Mouse (Mus musculus) CH12.LX (cell line): ENCODE data around the gene Eef1g. TPM values are rescaled to one million over a fixed set of nuclear protein-coding genes. Genes with fewer than 3 reads are reported as not detected.
A peak's percentile ranks its signal among the peaks of the same experiment; 100 is the strongest.

Source experiments
- DNase-seq: peaks from one replicate; pipeline ENCODE4 v3.0.0-alpha.2; 2013; ENCODE audit errors: extremely low read depth
- H3K27ac ChIP-seq: 2 replicates; pipeline ENCODE4 v1.5.1; 2012; ENCODE audit warnings: low read depth, mild to moderate bottlenecking, control low read depth, moderate library complexity; ENCODE audit not compliant: insufficient read depth
- H3K27me3 ChIP-seq: replicated peaks from 2 replicates; pipeline ENCODE3; 2012; ENCODE audit warnings: inconsistent platforms
- H3K36me3 ChIP-seq, 2 experiments: replicated peaks in 1 of 2; 2 replicates each; pipeline versions ENCODE3 to v1.6.1; 2012; ENCODE audit warnings: inconsistent platforms in 1 of 2, low read length in 1 of 2, mild to moderate bottlenecking in 1 of 2, mixed read lengths in 1 of 2, moderate library complexity in 1 of 2; ENCODE audit not compliant: control insufficient read depth in 1 of 2, insufficient read depth in 1 of 2
- H3K4me1 ChIP-seq, 2 experiments: 2 replicates each; pipeline ENCODE4 v1.6.1; 2012; ENCODE audit warnings: inconsistent platforms in 1 of 2, moderate library complexity in 1 of 2; ENCODE audit not compliant: insufficient read depth in 2 of 2, control insufficient read depth in 1 of 2
- H3K4me2 ChIP-seq: 2 replicates; pipeline ENCODE4 v1.6.1; 2012; ENCODE audit warnings: low read depth, mild to moderate bottlenecking, control low read depth; ENCODE audit not compliant: poor library complexity, insufficient read depth, severe bottlenecking
- H3K4me3 ChIP-seq, 3 experiments: fragments of 150-350 bp in 1 of 3; sonication (generic) in 1 of 3; replicated peaks in 1 of 3; 2 replicates each; pipeline versions ENCODE3 to v1.5.1; 2011 to 2012; ENCODE audit warnings: low read depth in 2 of 3, low read length in 2 of 3, mild to moderate bottlenecking in 2 of 3, moderate library complexity in 2 of 3, control low read depth in 1 of 3, improper control_type of control experiment in 1 of 3, inconsistent platforms in 1 of 3, mixed read lengths in 1 of 3; ENCODE audit not compliant: poor library complexity in 1 of 3
- H3K79me2 ChIP-seq: replicated peaks from 2 replicates; pipeline ENCODE4 v1.6.1; 2012; ENCODE audit warnings: mild to moderate bottlenecking, moderate library complexity; ENCODE audit not compliant: control insufficient read depth, poor library complexity, insufficient read depth, severe bottlenecking; ENCODE audit errors: extremely low read depth
- H3K9ac ChIP-seq: 2 replicates; pipeline ENCODE4 v1.6.1; 2012; ENCODE audit warnings: low read depth, mild to moderate bottlenecking, control low read depth, moderate library complexity; ENCODE audit not compliant: insufficient read depth
- H3K9me3 ChIP-seq: replicated peaks from 2 replicates; pipeline ENCODE3; 2012; ENCODE audit warnings: low read length, inconsistent platforms, mixed read lengths
- BHLHE40 ChIP-seq: IDR thresholded peaks from 2 replicates; pipeline ENCODE4 v1.6.1; 2011; ENCODE audit warnings: mild to moderate bottlenecking, low read depth, low read length, improper control_type of control experiment
- CHD1 ChIP-seq: IDR thresholded peaks from 2 replicates; pipeline ENCODE4 v1.6.1; 2012; ENCODE audit warnings: low read depth, low read length, improper control_type of control experiment, inconsistent platforms
- CHD2 ChIP-seq: IDR thresholded peaks from 2 replicates; pipeline ENCODE4 v1.6.1; 2011; ENCODE audit warnings: low read length, improper control_type of control experiment
- ETS1 ChIP-seq: conservative IDR thresholded peaks from 2 replicates; pipeline ENCODE4 v1.6.1; 2012; ENCODE audit warnings: low read depth, mild to moderate bottlenecking, inconsistent platforms, low read length, improper control_type of control experiment, moderate library complexity
- GABPA ChIP-seq: IDR thresholded peaks from 2 replicates; pipeline ENCODE4 v1.6.1; 2012; ENCODE audit warnings: low read depth, low read length, improper control_type of control experiment, inconsistent platforms; ENCODE audit not compliant: insufficient replicate concordance
- IRF4 ChIP-seq: IDR thresholded peaks from 2 replicates; pipeline ENCODE4 v1.6.1; 2014; ENCODE audit warnings: low read depth, mild to moderate bottlenecking, inconsistent platforms, low read length, improper control_type of control experiment
- JUN ChIP-seq: IDR thresholded peaks from 2 replicates; pipeline ENCODE4 v1.6.1; 2011; ENCODE audit warnings: low read depth, mild to moderate bottlenecking, low read length, improper control_type of control experiment, moderate library complexity; ENCODE audit not compliant: insufficient read depth
- MAFK ChIP-seq: IDR thresholded peaks from 2 replicates; pipeline ENCODE4 v1.6.1; 2011; ENCODE audit warnings: low read length, improper control_type of control experiment; ENCODE audit not compliant: insufficient replicate concordance
- MAX ChIP-seq: IDR thresholded peaks from 2 replicates; pipeline ENCODE4 v1.6.1; 2011; ENCODE audit warnings: low read length, improper control_type of control experiment
- MAZ ChIP-seq: IDR thresholded peaks from 2 replicates; pipeline ENCODE4 v1.6.1; 2012; ENCODE audit warnings: low read depth, mild to moderate bottlenecking, inconsistent platforms, low read length, improper control_type of control experiment, moderate library complexity
- MEF2A ChIP-seq: IDR thresholded peaks from 2 replicates; pipeline ENCODE4 v1.6.1; 2014; ENCODE audit warnings: low read depth, mild to moderate bottlenecking, inconsistent platforms, low read length, improper control_type of control experiment, borderline replicate concordance
- MYC ChIP-seq: IDR thresholded peaks from 2 replicates; pipeline ENCODE4 v1.6.1; 2011; ENCODE audit warnings: low read depth, mild to moderate bottlenecking, improper control_type of control experiment, low read length
- NRF1 ChIP-seq: IDR thresholded peaks from 2 replicates; pipeline ENCODE4 v1.6.1; 2014; ENCODE audit warnings: low read depth, mild to moderate bottlenecking, inconsistent platforms, low read length, improper control_type of control experiment, moderate library complexity
- PAX5 ChIP-seq: IDR thresholded peaks from 2 replicates; pipeline ENCODE4 v1.6.1; 2012; ENCODE audit warnings: low read length, inconsistent platforms, mixed read lengths
- POLR2AphosphoS2 ChIP-seq: IDR thresholded peaks from 2 replicates; pipeline ENCODE4 v1.6.1; 2011; ENCODE audit warnings: low read depth, low read length, improper control_type of control experiment
- SIN3A ChIP-seq: IDR thresholded peaks from 2 replicates; pipeline ENCODE4 v1.6.1; 2012; ENCODE audit warnings: low read length, improper control_type of control experiment, inconsistent platforms
- TBP ChIP-seq: conservative IDR thresholded peaks from 2 replicates; pipeline ENCODE4 v1.6.1; 2011; ENCODE audit warnings: low read depth, low read length, improper control_type of control experiment
- TCF12 ChIP-seq: IDR thresholded peaks from 2 replicates; pipeline ENCODE4 v1.6.1; 2014; ENCODE audit warnings: low read depth, mild to moderate bottlenecking, inconsistent platforms, low read length, improper control_type of control experiment
- UBTF ChIP-seq: IDR thresholded peaks from 2 replicates; pipeline ENCODE4 v1.6.1; 2012; ENCODE audit warnings: low read depth, mild to moderate bottlenecking, inconsistent platforms, low read length, improper control_type of control experiment, moderate library complexity
- USF1 ChIP-seq: IDR thresholded peaks from 2 replicates; pipeline ENCODE4 v1.6.1; 2014; ENCODE audit warnings: low read depth, mild to moderate bottlenecking, inconsistent platforms, low read length, improper control_type of control experiment
- ZC3H11A ChIP-seq: IDR thresholded peaks from 2 replicates; pipeline ENCODE4 v1.6.1; 2012; ENCODE audit warnings: low read depth, mild to moderate bottlenecking, inconsistent platforms, low read length, improper control_type of control experiment
- ZMIZ1 ChIP-seq: IDR thresholded peaks from 2 replicates; pipeline ENCODE4 v1.6.1; 2012; ENCODE audit warnings: low read depth, mild to moderate bottlenecking, inconsistent platforms, low read length, improper control_type of control experiment
- ZNF384 ChIP-seq: IDR thresholded peaks from 2 replicates; pipeline ENCODE4 v1.6.1; 2012; ENCODE audit warnings: low read depth, low read length, improper control_type of control experiment, inconsistent platforms
- dilution Hi-C: fragments of 300-500 bp; cut with MboI; formaldehyde crosslinking; loops from 2 replicates; pipeline ENCODE4 v1.14.3; 2020; ENCODE audit warnings: low sequenced_read_pairs; ENCODE audit not compliant: extremely low pct_unique_long_range_greater_than_20kb, extremely low pct_ligation_motif_present
- in situ Hi-C: fragments of 300-500 bp; cut with MboI; formaldehyde crosslinking; loops from 3 replicates; pipeline ENCODE4 v1.14.3; 2019; ENCODE audit warnings: low sequenced_read_pairs, low pct_ligation_motif_present, low pct_unique_long_range_greater_than_20kb, mixed read lengths
- polyA plus RNA-seq: library from polyadenylated mRNA; unstranded; fragments of >175 nt; gene quantifications from 2 replicates; pipeline ENCODE4 v1.2.1, GENCODE M21; 2012; ENCODE audit warnings: low read depth; ENCODE audit not compliant: insufficient read length
- total RNA-seq, 2 experiments: library from RNA; depleted of rRNA; stranded (reverse); fragments of 300-350 nt in 1 of 2; fragments of >200 nt in 1 of 2; gene quantifications; 2 replicates each; pipeline ENCODE4 v1.2.3; 2012 to 2014

The Eef1g gene
- total and polyA plus RNA-seq, 3 experiments, result 1,172 to 1,511 (median 1,294) TPM

DNA sequence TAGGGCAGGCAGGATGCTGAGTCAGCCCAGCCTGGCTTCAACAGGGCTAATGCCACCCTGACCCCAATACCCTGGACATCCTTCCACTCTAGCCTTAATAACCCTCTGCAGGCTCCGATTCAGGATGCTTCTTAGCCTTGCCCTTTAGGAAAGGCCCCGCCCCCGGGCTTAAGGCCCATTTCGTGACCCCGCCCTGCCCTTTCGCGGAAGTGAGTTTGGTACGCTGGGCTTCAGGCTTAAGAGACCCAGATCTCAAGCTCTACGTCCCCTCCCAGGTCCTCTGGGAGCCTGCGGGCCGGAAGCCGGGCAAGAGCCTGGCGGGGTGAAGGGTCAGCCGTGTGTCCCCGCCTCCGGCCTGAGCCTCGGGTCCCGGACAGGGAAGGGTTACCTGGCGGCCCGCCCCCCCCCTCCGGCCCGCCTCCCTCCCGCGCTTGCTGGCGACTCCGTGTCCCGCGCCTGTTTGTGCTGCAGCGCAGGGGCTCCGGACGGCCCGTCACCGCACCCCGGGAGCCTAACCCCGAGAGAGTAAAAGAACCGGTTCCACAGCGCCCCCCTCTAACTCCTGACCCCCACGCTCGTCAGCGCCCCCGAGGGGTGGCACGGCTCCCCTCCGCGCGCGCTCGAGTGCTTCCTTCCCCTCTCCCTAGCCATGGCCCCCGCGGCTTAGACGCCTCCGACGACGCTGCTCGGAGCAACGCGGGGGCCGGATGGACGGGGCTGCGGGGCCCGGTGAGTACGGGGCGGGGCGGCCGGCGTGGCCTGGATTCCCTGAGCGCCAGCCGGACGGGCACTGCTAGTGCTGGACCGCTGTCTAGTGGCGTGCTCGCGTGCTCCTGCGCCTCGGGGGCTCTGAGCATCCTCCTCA is 37.4 kb upstream of the Eef1g start, which contains the start of the genes Rom1 and Eml3 (continued):
- TF ChIP-seq MAFK (no peak), IRF4 (no peak), BHLHE40 (no peak), ZMIZ1 (peak; percentile 57; the same call in 1 of the 2 replicates), USF1 (no peak), MYC (peak; percentile 27; the same call in 1 of the 2 replicates), TBP (no peak), ZC3H11A (no peak), CHD2 (no peak)
- TF ChIP-seq, all 38 proteins: peak for 16

GRCm38 (mm10) chr19:8930117-8930516 is 36.7 kb upstream of the Eef1g start:
- H3K4me2 ChIP-seq, result peak overlapping the region; percentile 76
- no peaks in the 10 kb centered on the region for H3K27me3 ChIP-seq
- no peak for DNase-seq
- H3K4me1 ChIP-seq, result peaks cover 12 to 31% of the 10 kb centered on the region in 2 experiments; a peak in 3 of 4 replicates
- no peak for TF ChIP-seq NRF1
- TF ChIP-seq SIN3A, result no peak
- TF ChIP-seq ZC3H11A, result no peak
- no peak for TF ChIP-seq POLR2AphosphoS2
- TF ChIP-seq GABPA, result no peak
- TF ChIP-seq ZNF384, result no peak
- TF ChIP-seq JUN, result no peak
- no peak for TF ChIP-seq TCF12
- no peak for TF ChIP-seq PAX5
- TF ChIP-seq ETS1, result no peak
- no peak for TF ChIP-seq CHD1
- TF ChIP-seq MEF2A, result no peak
- TF ChIP-seq MAX, result no peak
- TF ChIP-seq UBTF, result no peak
- TF ChIP-seq MAZ, result no peak
- H3K36me3 ChIP-seq, result peaks cover 42 to 78% of the 10 kb centered on the region in 2 experiments
- H3K79me2 ChIP-seq, result peaks cover 6% of the 10 kb centered on the region; the same call in 1 of the 2 replicates
- H3K9ac ChIP-seq, result peak overlapping the region; percentile 83
- no peaks in the 10 kb centered on the region for H3K9me3 ChIP-seq
- in situ Hi-C loops (no loop called here), dilution Hi-C loops (no loop called here)
- peak overlapping the region; percentile 75 for H3K27ac ChIP-seq
- peak overlapping the region; percentile 80 to 93 (median 89) for H3K4me3 ChIP-seq
